Mouse (Mus musculus): ENCODE measurements around the gene Bcr. TPM values are rescaled to one million over a fixed set of nuclear protein-coding genes. Genes with fewer than 3 reads are reported as not detected.

Gene Bcr
- total RNA-seq, 2 experiments from 2014 or later: 4.2 to 6.4 TPM

GRCm38 (mm10) chr10:75058336-75058735 is 2.1 kb upstream of the Bcr start:
- no peak for DNase-seq

- DNase-seq: no peak
These were observed 1.5 kb upstream of the Bcr start for GRCm38 (mm10) chr10:75058761-75059395.

- DNase-seq: peak; percentile 64
These were observed 996 bp upstream of the Bcr start for GRCm38 (mm10) chr10:75059396-75059795.

- DNase-seq: peak; percentile 33
These were observed 447 bp downstream of the Bcr start for GRCm38 (mm10) chr10:75060843-75061235.

GRCm38 (mm10) chr10:75061341-75062188 is 1.2 kb downstream of the Bcr start:
- peak; percentile 40 for DNase-seq

GRCm38 (mm10) chr10:75062189-75062561 is 1.8 kb downstream of the Bcr start:
- DNase-seq: no peak

GRCm38 (mm10) chr10:75062621-75063020 is 2.2 kb downstream of the Bcr start:
- DNase-seq: no peak

GRCm38 (mm10) chr10:75063301-75063965 is 3.0 kb downstream of the Bcr start:
- no peak for DNase-seq

- DNase-seq: no peak
These were observed 5.3 kb downstream of the Bcr start for GRCm38 (mm10) chr10:75065691-75066090.

- DNase-seq: no peak
These were observed 7.1 kb downstream of the Bcr start for GRCm38 (mm10) chr10:75067446-75067845.

- no peak for DNase-seq
These were observed 7.7 kb downstream of the Bcr start for GRCm38 (mm10) chr10:75068086-75068485.

GRCm38 (mm10) chr10:75068624-75069328 is 8.4 kb downstream of the Bcr start:
- DNase-seq: no peak

- no peak for DNase-seq
These were observed 10.0 kb downstream of the Bcr start for GRCm38 (mm10) chr10:75070281-75070976.

- no peak for DNase-seq
These were observed 15.3 kb downstream of the Bcr start for GRCm38 (mm10) chr10:75075665-75076064.

GRCm38 (mm10) chr10:75078174-75079128 is 18.1 kb downstream of the Bcr start:
- no peak for DNase-seq

GRCm38 (mm10) chr10:75085330-75085729 is 24.9 kb downstream of the Bcr start:
- no peak for DNase-seq

- no peak for DNase-seq
These were observed 28.1 kb downstream of the Bcr start for GRCm38 (mm10) chr10:75088471-75088870.

- peak; percentile 19 for DNase-seq
These were observed 31.2 kb downstream of the Bcr start for GRCm38 (mm10) chr10:75091478-75092152.

- DNase-seq: no peak
These were observed 33.0 kb downstream of the Bcr start for GRCm38 (mm10) chr10:75093252-75093987.

Measured in gastrocnemius, postnatal 10 days (tissue).